Mouse (Mus musculus): ENCODE data around the gene Acoxl. TPM values are rescaled to one million over a fixed set of nuclear protein-coding genes. Genes with fewer than 3 reads are reported as not detected.

Gene Acoxl
- polyA plus RNA-seq, 1 experiment from 2014 or later = not detected

DNA sequence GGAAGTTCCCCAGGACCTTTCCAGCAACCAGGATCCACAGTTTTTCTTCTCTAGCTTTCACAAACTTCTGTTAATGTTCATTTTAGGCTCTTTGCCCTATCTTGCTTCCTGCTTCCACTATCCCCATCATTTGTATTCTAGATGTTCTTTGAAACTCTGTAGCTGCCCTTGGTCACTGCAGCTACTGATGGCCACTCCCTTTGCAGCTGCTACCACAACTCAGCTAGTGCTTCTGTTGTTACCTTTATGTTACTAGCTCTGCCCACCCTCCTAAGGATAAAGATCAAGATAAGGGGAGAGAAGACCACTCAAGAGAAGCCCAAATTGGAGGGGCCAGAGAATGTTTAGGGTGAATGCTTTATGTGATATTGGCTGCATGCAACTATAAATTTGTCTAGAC, 7.3 kb downstream of the Acoxl start:
- Histone ChIP-seq H3K27ac (replicated peaks) (no peak overlapping the region), H3K9me3 (no peaks in the 10 kb centered on the region), H3K36me3 (no peaks in the 10 kb centered on the region), H3K9ac (replicated peaks) (no peak overlapping the region), H3K4me3 (no peak overlapping the region), H3K4me1 (no peaks in the 10 kb centered on the region), H3K27me3 (peaks cover under 1% of the 10 kb centered on the region; the same call in 1 of the 2 replicates), H3K4me2 (replicated peaks) (no peak overlapping the region)
- ATAC-seq (ENCODE audit: low FRiP score, low read depth) = no peak

- H3K36me3 ChIP-seq = no peaks in the 10 kb centered on the region
- no peak overlapping the region for H3K9ac ChIP-seq (replicated peaks)
- no peak overlapping the region for H3K4me3 ChIP-seq
- 48% methylated on average over 1 of the region's 1 CpGs for WGBS
- no peaks in the 10 kb centered on the region for H3K27me3 ChIP-seq
- no peak overlapping the region for H3K27ac ChIP-seq (replicated peaks)
- no peak for ATAC-seq (ENCODE audit: low FRiP score, low read depth)
- H3K4me1 ChIP-seq = no peaks in the 10 kb centered on the region
- H3K4me2 ChIP-seq (replicated peaks) = no peak overlapping the region
- H3K9me3 ChIP-seq = no peaks in the 10 kb centered on the region
These were observed 7.9 kb downstream of the Acoxl start for GRCm38 (mm10) chr2:127846571-127846970.

DNA sequence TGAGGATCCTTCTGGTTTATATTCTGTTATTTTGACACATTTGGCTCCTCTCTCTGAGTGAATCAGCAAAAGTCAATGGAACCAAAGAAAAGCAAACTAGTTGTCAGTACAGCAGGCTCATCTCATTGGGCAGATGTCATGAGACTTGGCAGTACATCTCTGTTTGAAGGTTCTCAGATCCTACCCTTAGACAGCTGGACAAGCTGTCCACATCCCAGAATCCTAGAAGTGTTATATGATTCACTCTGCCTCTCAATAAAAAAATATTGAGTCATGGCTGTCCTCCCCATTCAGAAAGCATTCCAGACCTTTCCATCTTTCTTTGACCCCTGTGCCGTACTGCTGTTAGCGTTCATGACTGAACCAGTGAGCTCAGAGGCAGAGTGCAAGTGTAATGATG, 11.7 kb downstream of the Acoxl start:
- Histone ChIP-seq H3K36me3 (no peaks in the 10 kb centered on the region), H3K9me3 (no peaks in the 10 kb centered on the region), H3K27me3 (no peaks in the 10 kb centered on the region), H3K4me1 (no peaks in the 10 kb centered on the region), H3K27ac (replicated peaks) (no peak overlapping the region), H3K4me2 (replicated peaks) (no peak overlapping the region), H3K4me3 (no peak overlapping the region), H3K9ac (replicated peaks) (no peak overlapping the region)
- no peak for ATAC-seq (ENCODE audit: low FRiP score, low read depth)
- WGBS = 81% methylated on average over 2 of the region's 2 CpGs

GRCm38 (mm10) chr2:127854332-127854991, 15.8 kb downstream of the Acoxl start:
- no peak overlapping the region for H3K27ac ChIP-seq (replicated peaks)
- H3K4me2 ChIP-seq (replicated peaks) = no peak overlapping the region
- WGBS = 86% methylated on average over 2 of the region's 4 CpGs

DNA sequence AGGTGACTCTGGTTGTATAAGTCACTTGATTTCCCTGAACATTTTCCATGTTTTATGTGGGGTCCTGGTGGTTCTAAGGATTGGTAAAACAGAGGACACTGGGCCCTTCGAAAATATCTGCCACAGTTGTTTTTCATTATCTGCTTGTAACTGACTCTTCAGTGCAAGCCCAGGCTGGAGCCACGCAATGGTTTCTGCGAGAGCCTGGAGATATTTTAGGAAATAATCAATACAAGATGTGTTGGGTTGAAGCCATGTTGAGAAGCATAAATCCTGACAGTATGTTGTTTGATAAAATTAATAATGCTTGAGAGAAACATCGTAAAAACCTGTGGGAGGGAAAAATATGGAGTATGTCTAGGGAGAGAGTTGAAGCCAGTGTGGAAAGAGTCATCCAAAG, 25.7 kb downstream of the Acoxl start:
- no peak for ATAC-seq (ENCODE audit: low FRiP score, low read depth)
- 79% methylated on average over 4 of the region's 4 CpGs for WGBS
- Histone ChIP-seq H3K9ac (replicated peaks) (no peak overlapping the region), H3K27ac (replicated peaks) (no peak overlapping the region), H3K4me2 (replicated peaks) (no peak overlapping the region), H3K4me3 (no peak overlapping the region), H3K9me3 (no peaks in the 10 kb centered on the region), H3K27me3 (no peaks in the 10 kb centered on the region), H3K4me1 (no peaks in the 10 kb centered on the region), H3K36me3 (no peaks in the 10 kb centered on the region)

More at GRCm38 (mm10) chr2:127854332-127854991, 15.8 kb downstream of the Acoxl start:
- Histone ChIP-seq H3K9me3 (no peaks in the 10 kb centered on the region), H3K4me1 (no peaks in the 10 kb centered on the region), H3K9ac (replicated peaks) (no peak overlapping the region), H3K4me3 (no peak overlapping the region), H3K36me3 (no peaks in the 10 kb centered on the region), H3K27me3 (no peaks in the 10 kb centered on the region)
- no peak for ATAC-seq (ENCODE audit: low FRiP score, low read depth)

- ATAC-seq (ENCODE audit: low FRiP score, low read depth) = no peak
- no peaks in the 10 kb centered on the region for H3K4me1 ChIP-seq
- no peaks in the 10 kb centered on the region for H3K9me3 ChIP-seq
- 89% methylated on average over 5 of the region's 5 CpGs for WGBS
- no peak overlapping the region for H3K4me2 ChIP-seq (replicated peaks)
- no peak overlapping the region for H3K9ac ChIP-seq (replicated peaks)
- peaks cover 1% of the 10 kb centered on the region; the same call in 1 of the 2 replicates for H3K27me3 ChIP-seq
- H3K4me3 ChIP-seq = no peak overlapping the region
- H3K27ac ChIP-seq (replicated peaks) = no peak overlapping the region
- no peaks in the 10 kb centered on the region for H3K36me3 ChIP-seq
These were observed 42.4 kb downstream of the Acoxl start for GRCm38 (mm10) chr2:127881063-127881462.

DNA sequence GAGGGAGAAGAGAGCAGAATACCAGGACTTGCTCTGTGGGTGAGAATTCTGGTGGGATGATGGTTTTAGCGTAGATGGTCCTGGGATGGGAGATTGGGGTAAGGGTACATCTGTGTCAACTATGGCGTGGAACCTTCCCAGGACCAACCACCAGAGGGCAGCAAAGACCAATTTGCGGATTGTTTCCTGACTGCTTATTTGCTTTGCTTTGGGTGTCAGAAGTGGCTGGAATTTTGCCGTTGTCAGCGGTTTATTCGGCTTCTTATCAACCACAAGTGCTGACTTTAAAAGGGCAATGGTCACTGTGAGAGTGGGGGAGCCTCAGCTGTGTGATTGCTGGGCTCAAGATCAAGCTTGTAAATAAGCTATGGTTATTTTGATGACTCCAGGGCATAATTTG, 50.8 kb downstream of the Acoxl start:
- ATAC-seq (ENCODE audit: low FRiP score, low read depth) = 0 out of 2 replicates have a peak, but pooled peaks have one; percentile 19
- no peaks in the 10 kb centered on the region for H3K4me1 ChIP-seq
- H3K9ac ChIP-seq (replicated peaks) = no peak overlapping the region; the same call in 1 of the 2 replicates
- no peaks in the 10 kb centered on the region for H3K9me3 ChIP-seq
- no peaks in the 10 kb centered on the region for H3K36me3 ChIP-seq
- no peak overlapping the region for H3K4me3 ChIP-seq
- H3K27me3 ChIP-seq = peaks cover 19% of the 10 kb centered on the region; the same call in 1 of the 2 replicates
- WGBS = 8% methylated on average over 6 of the region's 6 CpGs
- no peak overlapping the region for H3K4me2 ChIP-seq (replicated peaks)
- H3K27ac ChIP-seq (replicated peaks) = no peak overlapping the region

DNA sequence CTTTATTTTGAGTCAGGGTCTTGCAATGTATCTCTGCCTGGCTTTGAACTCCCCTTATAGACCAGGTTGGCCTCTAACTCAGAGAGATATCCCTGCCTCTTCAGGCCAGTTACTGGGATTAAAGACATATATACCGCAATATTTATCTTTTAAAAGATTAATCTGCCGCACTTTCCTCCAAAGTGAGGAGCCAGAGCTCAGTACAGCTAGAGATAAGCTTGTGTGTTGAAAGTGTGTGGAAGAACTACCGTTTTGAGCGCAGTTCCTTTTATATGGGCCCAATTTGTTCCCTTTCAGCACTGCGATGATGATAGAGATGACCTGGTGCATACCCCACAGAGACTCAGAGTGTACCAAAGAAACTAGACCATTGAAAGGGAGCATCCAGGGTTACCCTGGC, 51.3 kb downstream of the Acoxl start:
- H3K9me3 ChIP-seq = no peaks in the 10 kb centered on the region
- no peak overlapping the region for H3K9ac ChIP-seq (replicated peaks)
- no peak overlapping the region for H3K4me3 ChIP-seq
- WGBS = 93% methylated on average over 5 of the region's 5 CpGs
- H3K4me1 ChIP-seq = no peaks in the 10 kb centered on the region
- H3K36me3 ChIP-seq = no peaks in the 10 kb centered on the region
- H3K27ac ChIP-seq (replicated peaks) = no peak overlapping the region
- peaks cover 19% of the 10 kb centered on the region; the same call in 1 of the 2 replicates for H3K27me3 ChIP-seq
- H3K4me2 ChIP-seq (replicated peaks) = no peak overlapping the region
- no peak for ATAC-seq (ENCODE audit: low FRiP score, low read depth)

DNA sequence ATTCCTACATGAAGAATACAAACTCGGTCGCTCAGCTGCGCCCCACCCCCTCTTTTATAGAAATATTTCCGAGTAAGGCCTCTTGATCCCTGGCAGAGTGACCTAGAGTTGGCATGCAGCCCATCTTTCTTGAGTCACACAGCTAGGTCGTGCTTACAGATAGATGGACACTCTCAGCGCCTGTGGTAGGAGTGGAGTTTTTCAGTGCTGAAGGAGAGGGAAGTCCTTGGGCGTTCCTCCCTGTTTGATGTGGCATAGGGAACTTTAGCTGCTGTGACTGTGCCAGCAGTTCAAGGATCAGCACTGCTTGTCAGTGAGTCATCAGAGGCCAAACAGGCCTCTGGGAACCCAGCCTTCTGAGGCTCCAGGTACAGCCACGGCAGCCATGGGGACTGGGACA, 51.9 kb downstream of the Acoxl start:
- Histone ChIP-seq H3K27me3 (peaks cover 19% of the 10 kb centered on the region; the same call in 1 of the 2 replicates), H3K4me1 (no peaks in the 10 kb centered on the region), H3K4me2 (replicated peaks) (no peak overlapping the region), H3K9me3 (no peaks in the 10 kb centered on the region), H3K4me3 (no peak overlapping the region), H3K36me3 (no peaks in the 10 kb centered on the region), H3K27ac (replicated peaks) (no peak overlapping the region), H3K9ac (replicated peaks) (no peak overlapping the region)
- WGBS = 86% methylated on average over 8 of the region's 8 CpGs
- no peak for ATAC-seq (ENCODE audit: low FRiP score, low read depth)

DNA sequence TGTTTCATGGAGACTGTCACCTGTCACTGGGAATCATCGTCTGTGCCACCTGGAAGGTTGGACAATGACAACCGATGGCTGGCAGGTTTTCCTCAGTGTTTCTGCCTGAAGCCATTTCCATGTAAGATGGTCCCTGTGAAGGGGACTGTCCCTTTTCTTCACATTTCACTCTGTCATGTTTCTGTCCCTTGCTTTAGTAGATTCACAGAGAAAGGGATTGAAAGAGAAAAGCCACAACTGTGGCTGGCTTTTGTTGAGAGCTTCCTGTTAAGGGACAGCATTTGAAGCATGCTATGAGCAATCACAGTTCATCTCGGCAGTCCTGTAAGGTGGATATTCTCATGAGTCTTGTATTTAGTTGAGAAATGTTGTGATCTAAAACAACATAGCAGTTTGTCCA, 52.4 kb downstream of the Acoxl start:
- H3K9me3 ChIP-seq = no peaks in the 10 kb centered on the region
- no peak for ATAC-seq (ENCODE audit: low FRiP score, low read depth)

GRCm38 (mm10) chr2:127894890-127895289, 56.2 kb downstream of the Acoxl start:
- Histone ChIP-seq H3K27me3 (no peaks in the 10 kb centered on the region), H3K36me3 (no peaks in the 10 kb centered on the region), H3K9ac (replicated peaks) (no peak overlapping the region), H3K4me2 (replicated peaks) (no peak overlapping the region), H3K4me1 (no peaks in the 10 kb centered on the region), H3K27ac (replicated peaks) (no peak overlapping the region), H3K9me3 (no peaks in the 10 kb centered on the region), H3K4me3 (no peak overlapping the region)
- WGBS = 59% methylated on average over 6 of the region's 6 CpGs
- no peak for ATAC-seq (ENCODE audit: low FRiP score, low read depth)

More for the DNA sequence above, 52.4 kb downstream of the Acoxl start:
- no peak overlapping the region for H3K4me3 ChIP-seq
- no peak overlapping the region for H3K4me2 ChIP-seq (replicated peaks)
- peaks cover 18% of the 10 kb centered on the region; the same call in 1 of the 2 replicates for H3K27me3 ChIP-seq
- WGBS = 92% methylated on average over 3 of the region's 3 CpGs
- H3K9ac ChIP-seq (replicated peaks) = no peak overlapping the region
- no peaks in the 10 kb centered on the region for H3K36me3 ChIP-seq
- H3K27ac ChIP-seq (replicated peaks) = no peak overlapping the region
- H3K4me1 ChIP-seq = no peaks in the 10 kb centered on the region

GRCm38 (mm10) chr2:127897718-127898117, 59.0 kb downstream of the Acoxl start:
- 79% methylated on average over 5 of the region's 5 CpGs for WGBS
- ATAC-seq (ENCODE audit: low FRiP score, low read depth) = no peak
- no peak overlapping the region for H3K27ac ChIP-seq (replicated peaks)
- H3K36me3 ChIP-seq = no peaks in the 10 kb centered on the region
- H3K9me3 ChIP-seq = no peaks in the 10 kb centered on the region
- H3K4me2 ChIP-seq (replicated peaks) = no peak overlapping the region
- H3K27me3 ChIP-seq = no peaks in the 10 kb centered on the region
- no peak overlapping the region for H3K4me3 ChIP-seq
- no peak overlapping the region for H3K9ac ChIP-seq (replicated peaks)
- H3K4me1 ChIP-seq = no peaks in the 10 kb centered on the region

DNA sequence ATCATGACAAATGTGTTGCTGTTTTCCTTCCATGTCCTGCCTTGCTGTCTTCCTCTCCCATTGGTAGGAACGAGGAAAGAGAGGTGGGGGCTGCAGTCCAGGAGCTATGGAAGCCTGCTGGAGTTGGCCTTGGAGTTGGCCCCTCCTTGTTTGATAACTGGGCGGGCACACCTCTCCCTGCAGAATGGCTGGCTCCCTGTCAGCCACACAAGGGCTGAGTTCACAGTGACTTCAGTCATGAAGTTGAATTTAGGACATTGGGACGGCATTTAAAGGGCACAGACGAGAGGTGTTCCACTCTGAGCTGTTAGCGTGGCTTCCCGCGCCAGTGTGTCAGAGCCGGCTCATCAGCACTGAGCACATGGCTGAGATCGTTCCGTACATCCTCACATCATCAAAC, 66.2 kb downstream of the Acoxl start:
- 89% methylated on average over 10 of the region's 10 CpGs for WGBS
- H3K9me3 ChIP-seq = no peaks in the 10 kb centered on the region
- ATAC-seq (ENCODE audit: low FRiP score, low read depth) = no peak
- no peaks in the 10 kb centered on the region for H3K36me3 ChIP-seq
- H3K9ac ChIP-seq (replicated peaks) = no peak overlapping the region
- peaks cover 20% of the 10 kb centered on the region for H3K4me1 ChIP-seq
- peaks cover 19% of the 10 kb centered on the region; the same call in 1 of the 2 replicates for H3K27me3 ChIP-seq
- H3K4me3 ChIP-seq = no peak overlapping the region
- H3K4me2 ChIP-seq (replicated peaks) = no peak overlapping the region
- no peak overlapping the region for H3K27ac ChIP-seq (replicated peaks)

All from midbrain, embryonic 12.5 days (tissue).